Mouse (Mus musculus) midbrain, embryonic 11.5 days (tissue): ENCODE results near the gene Atp5f1. TPM values are rescaled to one million over a fixed set of nuclear protein-coding genes. Genes with fewer than 3 reads are reported as not detected.
A peak's percentile ranks its signal among the peaks of the same experiment; 100 is the strongest.
"Not testable (repeated sequence)": the region's sequence is repeated elsewhere in the genome, so short reads cannot be mapped to it uniquely, and the experiment has no call there.

Experiments used
- ATAC-seq: fragments of 200-750 bp; cut with Nextera tagmentation; 2 replicates; pipeline ENCODE4 v1.8.0; 2017; ENCODE audit warnings: moderate TSS enrichment, moderate library complexity; ENCODE audit not compliant: low FRiP score
- DNase-seq: peaks from one replicate; pipeline ENCODE4 v3.0.0; 2015; ENCODE audit warnings: low spot score; ENCODE audit errors: missing footprints
- H3K27ac ChIP-seq: fragments of 300-500 bp; sonication (generic); 2 replicates; pipeline ENCODE4 v1.5.1; 2014; ENCODE audit warnings: low read depth, low read length
- H3K27me3 ChIP-seq: fragments of 300-500 bp; sonication (generic); 2 replicates; pipeline ENCODE4 v1.6.1; 2014; ENCODE audit warnings: mild to moderate bottlenecking, low read length, moderate library complexity, mixed read lengths; ENCODE audit not compliant: control insufficient read depth, insufficient read depth
- H3K36me3 ChIP-seq: fragments of 300-500 bp; sonication (generic); 2 replicates; pipeline ENCODE4 v1.6.1; 2014; ENCODE audit warnings: mild to moderate bottlenecking, low read length, moderate library complexity, mixed read lengths; ENCODE audit not compliant: control insufficient read depth, insufficient read depth
- H3K4me1 ChIP-seq: fragments of 300-500 bp; sonication (generic); 2 replicates; pipeline ENCODE4 v1.6.1; 2014; ENCODE audit warnings: low read length; ENCODE audit not compliant: control insufficient read depth, insufficient read depth
- H3K4me2 ChIP-seq: fragments of 300-500 bp; sonication (generic); 2 replicates; pipeline ENCODE4 v1.6.1; 2014; ENCODE audit warnings: mild to moderate bottlenecking, moderate library complexity
- H3K4me3 ChIP-seq: fragments of 300-500 bp; sonication (generic); 2 replicates; pipeline ENCODE4 v1.5.1; 2014; ENCODE audit warnings: low read depth, low read length
- H3K9ac ChIP-seq: fragments of 300-500 bp; sonication (generic); 2 replicates; pipeline ENCODE4 v1.6.1; 2014; ENCODE audit warnings: low read length
- H3K9me3 ChIP-seq: fragments of 300-500 bp; sonication (generic); 2 replicates; pipeline ENCODE4 v1.6.1; 2016; ENCODE audit warnings: low read length; ENCODE audit not compliant: control insufficient read depth
- WGBS: fragments of 180-500 bp; shearing (Covaris S2); extraction: QIAGEN DNeasy Blood & Tissue Kit; methylation state at CpG from one replicate; pipeline ENCODE4 v1.1.7; 2014; 5-methylcytosine and 5-hydroxymethylcytosine counted together
- polyA plus RNA-seq: library from polyadenylated mRNA; unstranded; fragments of >200 nt; fragmentation: Nextera tagmentation; extraction: Ambion mirVana; gene quantifications from 2 replicates; pipeline ENCODE4 v1.2.1, GENCODE M21; 2014

Gene Atp5f1
- 566 and 581 TPM in 2 replicates for polyA plus RNA-seq

GRCm38 (mm10) chr3:105959999-105960398 is at the start of gene Atp5f1:
Gene Atp5f1 (minus strand): TSS chr3:105960099.
- Histone ChIP-seq H3K27ac (peak within 1 kb of the TSS; percentile 73), H3K27me3 (no peaks in the 10 kb centered on the region), H3K9ac (peak within 1 kb of the TSS; percentile 97), H3K4me1 (peaks cover 14% of the 10 kb centered on the region), H3K4me2 (peak within 1 kb of the TSS; percentile 83), H3K9me3 (no peaks in the 10 kb centered on the region), H3K4me3 (peak within 1 kb of the TSS; percentile 94), H3K36me3 (peaks cover 23% of the 10 kb centered on the region)
- no peak for DNase-seq
- no peak for ATAC-seq
- 10% methylated on average over 6 of the region's 6 CpGs for WGBS

GRCm38 (mm10) chr3:106003360-106003759 is 43.5 kb upstream of the Atp5f1 start:
- not testable (repeated sequence) for H3K36me3 ChIP-seq, H3K4me2 ChIP-seq, ATAC-seq, H3K27me3 ChIP-seq, H3K4me1 ChIP-seq, H3K9me3 ChIP-seq, H3K4me3 ChIP-seq, H3K9ac ChIP-seq, H3K27ac ChIP-seq, DNase-seq
- WGBS, result 74% methylated on average over 10 of the region's 10 CpGs

GRCm38 (mm10) chr3:106001416-106002370 is 41.8 kb upstream of the Atp5f1 start:
- peaks cover 7% of the 10 kb centered on the region; the same call in 1 of the 2 replicates for H3K4me1 ChIP-seq
- no peaks in the 10 kb centered on the region for H3K9me3 ChIP-seq
- no peak overlapping the region for H3K27ac ChIP-seq
- DNase-seq (peak; percentile 85), ATAC-seq (peak; percentile 96)
- H3K27me3 ChIP-seq, result no peaks in the 10 kb centered on the region
- peak overlapping the region; percentile 16; the same call in 1 of the 2 replicates for H3K4me3 ChIP-seq
- peak overlapping the region; percentile 38 for H3K4me2 ChIP-seq
- H3K36me3 ChIP-seq, result no peaks in the 10 kb centered on the region
- WGBS, result 19% methylated on average over 17 of the region's 17 CpGs
- H3K9ac ChIP-seq, result no peak overlapping the region; the same call in 1 of the 2 replicates

- H3K27ac ChIP-seq, result no peak overlapping the region
- 17% methylated on average over 11 of the region's 11 CpGs for WGBS
- peak overlapping the region; percentile 16; the same call in 1 of the 2 replicates for H3K4me3 ChIP-seq
- H3K36me3 ChIP-seq, result no peaks in the 10 kb centered on the region
- peaks cover 7% of the 10 kb centered on the region; the same call in 1 of the 2 replicates for H3K4me1 ChIP-seq
- H3K9me3 ChIP-seq, result no peaks in the 10 kb centered on the region
- H3K27me3 ChIP-seq, result no peaks in the 10 kb centered on the region
- DNase-seq, result no peak
- no peak overlapping the region for H3K9ac ChIP-seq
- peak overlapping the region; percentile 38 for H3K4me2 ChIP-seq
- peak; percentile 61 for ATAC-seq
These were observed 40.9 kb upstream of the Atp5f1 start for GRCm38 (mm10) chr3:106000707-106001375.

GRCm38 (mm10) chr3:105994730-105995129 is 34.8 kb upstream of the Atp5f1 start:
- DNase-seq, result no peak
- H3K4me2 ChIP-seq, result no peak overlapping the region
- no peaks in the 10 kb centered on the region for H3K36me3 ChIP-seq
- 86% methylated on average over 2 of the region's 2 CpGs for WGBS
- no peak overlapping the region for H3K27ac ChIP-seq
- H3K27me3 ChIP-seq, result no peaks in the 10 kb centered on the region
- H3K9me3 ChIP-seq, result no peaks in the 10 kb centered on the region
- no peaks in the 10 kb centered on the region for H3K4me1 ChIP-seq
- ATAC-seq, result no peak
- no peak overlapping the region for H3K4me3 ChIP-seq
- no peak overlapping the region for H3K9ac ChIP-seq

- Histone ChIP-seq H3K27ac (no peak overlapping the region), H3K4me3 (no peak overlapping the region), H3K36me3 (no peaks in the 10 kb centered on the region), H3K4me1 (no peaks in the 10 kb centered on the region), H3K9ac (no peak overlapping the region), H3K27me3 (no peaks in the 10 kb centered on the region), H3K9me3 (no peaks in the 10 kb centered on the region), H3K4me2 (no peak overlapping the region)
- DNase-seq, result peak; percentile 93
- WGBS, result 37% methylated on average over 4 of the region's 4 CpGs
- ATAC-seq, result no peak
These were observed 31.9 kb upstream of the Atp5f1 start for GRCm38 (mm10) chr3:105991653-105992283.

- not testable (repeated sequence) for H3K4me1 ChIP-seq, ATAC-seq, H3K27me3 ChIP-seq, H3K27ac ChIP-seq, H3K9me3 ChIP-seq, DNase-seq, H3K4me3 ChIP-seq, H3K4me2 ChIP-seq, H3K9ac ChIP-seq, H3K36me3 ChIP-seq
- WGBS, result 56% methylated on average over 5 of the region's 5 CpGs
These were observed 29.7 kb upstream of the Atp5f1 start for GRCm38 (mm10) chr3:105989611-105990010.

GRCm38 (mm10) chr3:105974174-105974573 is 14.3 kb upstream of the Atp5f1 start:
- H3K36me3 ChIP-seq, result no peaks in the 10 kb centered on the region
- H3K27me3 ChIP-seq, result no peaks in the 10 kb centered on the region
- no peaks in the 10 kb centered on the region for H3K4me1 ChIP-seq
- H3K4me3 ChIP-seq, result no peak overlapping the region
- DNase-seq, result no peak
- no peaks in the 10 kb centered on the region for H3K9me3 ChIP-seq
- no peak overlapping the region for H3K27ac ChIP-seq
- WGBS, result 87% methylated on average over 2 of the region's 2 CpGs
- H3K4me2 ChIP-seq, result no peak overlapping the region
- H3K9ac ChIP-seq, result no peak overlapping the region
- ATAC-seq, result no peak
